Mouse (Mus musculus): ENCODE measurements around the gene Sri. TPM values are rescaled to one million over a fixed set of nuclear protein-coding genes. Genes with fewer than 3 reads are reported as not detected.

Gene Sri
- total RNA-seq (2012; rRNA removed) (178 and 229 TPM in 2 replicates), total RNA-seq (2014; rRNA removed) (190 and 195 TPM in 2 replicates), polyA plus RNA-seq (2012; ENCODE audit: insufficient read length, low read depth) (203 and 212 TPM in 2 replicates)

- Histone ChIP-seq H3K4me2 (ENCODE audit: insufficient read depth, low read depth, poor library complexity, severe bottlenecking) (no peak within 1 kb of the TSS), H3K27ac (ENCODE audit: insufficient read depth, low read depth) (no peak within 1 kb of the TSS), H3K4me3 (replicated peaks in 1 of 3; ENCODE audit: low read depth in 2 of 3, low read length in 2 of 3, poor library complexity in 1 of 3) (no peak within 1 kb of the TSS), H3K9ac (ENCODE audit: insufficient read depth, low read depth) (no peak within 1 kb of the TSS), H3K36me3 (replicated peaks in 1 of 2; ENCODE audit: control insufficient read depth in 1 of 2, insufficient read depth in 1 of 2, low read length in 1 of 2) (no peaks in the 10 kb centered on the region), H3K79me2 (replicated peaks; ENCODE audit: control insufficient read depth, extremely low read depth, insufficient read depth, poor library complexity, severe bottlenecking) (no peaks in the 10 kb centered on the region), H3K9me3 (replicated peaks; ENCODE audit: low read length) (no peaks in the 10 kb centered on the region), H3K27me3 (replicated peaks) (no peaks in the 10 kb centered on the region), H3K4me1 (ENCODE audit: control insufficient read depth in 1 of 2, insufficient read depth in 2 of 2) (peaks cover 4 to 15% of the 10 kb centered on the region in 2 experiments; a peak in 3 of 4 replicates)
- no peak for DNase-seq (ENCODE audit: extremely low read depth)
- TF ChIP-seq ZNF384 (IDR thresholded peaks at IDR 0.05; ENCODE audit: low read depth, low read length): no peak
- no peak for TF ChIP-seq MYC (IDR thresholded peaks at IDR 0.05; ENCODE audit: low read depth, low read length)
- TF ChIP-seq RAD21 (IDR thresholded peaks at IDR 0.05; ENCODE audit: low read depth, low read length): no peak
- no peak for TF ChIP-seq CHD1 (IDR thresholded peaks at IDR 0.05; ENCODE audit: low read depth, low read length)
- no peak for TF ChIP-seq ZKSCAN1 (IDR thresholded peaks at IDR 0.05; ENCODE audit: borderline replicate concordance, low read depth, low read length)
- no peak for TF ChIP-seq ELF1 (IDR thresholded peaks at IDR 0.05; ENCODE audit: low read depth, low read length)
- no peak for TF ChIP-seq MAX (IDR thresholded peaks at IDR 0.05; ENCODE audit: low read length)
- TF ChIP-seq EP300 (IDR thresholded peaks at IDR 0.05; ENCODE audit: low read length): no peak
- TF ChIP-seq NELFE (IDR thresholded peaks at IDR 0.05; ENCODE audit: low read depth, low read length): no peak
- TF ChIP-seq PAX5 (IDR thresholded peaks at IDR 0.05; ENCODE audit: low read length): no peak
- no peak for TF ChIP-seq ETS1 (conservative IDR thresholded peaks at IDR 0.05; ENCODE audit: low read depth, low read length)
- TF ChIP-seq GABPA (IDR thresholded peaks at IDR 0.05; ENCODE audit: insufficient replicate concordance, low read depth, low read length): no peak
- TF ChIP-seq NRF1 (IDR thresholded peaks at IDR 0.05; ENCODE audit: low read depth, low read length): no peak
- no peak for TF ChIP-seq CTCF (conservative IDR thresholded peaks at IDR 0.05 in 1 of 2, IDR thresholded peaks at IDR 0.05 in 1 of 2; ENCODE audit: low read depth in 2 of 2, low read length in 2 of 2)
- no peak for TF ChIP-seq ZMIZ1 (IDR thresholded peaks at IDR 0.05; ENCODE audit: low read depth, low read length)
- TF ChIP-seq MXI1 (IDR thresholded peaks at IDR 0.05; ENCODE audit: low read depth, low read length): no peak
- no peak for TF ChIP-seq JUND (conservative IDR thresholded peaks at IDR 0.05; ENCODE audit: low read depth, low read length)
- in situ Hi-C loops (cut with MboI; ENCODE audit: low pct_ligation_motif_present, low pct_unique_long_range_greater_than_20kb, low sequenced_read_pairs): no loop called here
- dilution Hi-C loops (cut with MboI; ENCODE audit: extremely low pct_ligation_motif_present, extremely low pct_unique_long_range_greater_than_20kb, low sequenced_read_pairs): no loop called here
These were observed at the start of gene Sri for GRCm38 (mm10) chr5:8045855-8046254. TSS of gene Sri (plus strand) at chr5:8046078.

- TF ChIP-seq SMC3 (IDR thresholded peaks at IDR 0.05; ENCODE audit: low read depth, low read length) (peak; percentile 67), MXI1 (IDR thresholded peaks at IDR 0.05; ENCODE audit: low read depth, low read length) (no peak), CHD2 (IDR thresholded peaks at IDR 0.05; ENCODE audit: low read length) (no peak), GABPA (IDR thresholded peaks at IDR 0.05; ENCODE audit: insufficient replicate concordance, low read depth, low read length) (no peak), PAX5 (IDR thresholded peaks at IDR 0.05; ENCODE audit: low read length) (no peak), MYC (IDR thresholded peaks at IDR 0.05; ENCODE audit: low read depth, low read length) (no peak), RCOR1 (conservative IDR thresholded peaks at IDR 0.05; ENCODE audit: low read depth, low read length) (no peak), ELF1 (IDR thresholded peaks at IDR 0.05; ENCODE audit: low read depth, low read length) (no peak), CTCF (conservative IDR thresholded peaks at IDR 0.05 in 1 of 2, IDR thresholded peaks at IDR 0.05 in 1 of 2; ENCODE audit: low read depth in 2 of 2, low read length in 2 of 2) (peak; percentile 72; a peak in 3 of 4 replicates), HCFC1 (IDR thresholded peaks at IDR 0.05; ENCODE audit: low read depth, low read length) (no peak), BHLHE40 (IDR thresholded peaks at IDR 0.05; ENCODE audit: low read depth, low read length) (no peak), JUND (conservative IDR thresholded peaks at IDR 0.05; ENCODE audit: low read depth, low read length) (no peak), E2F4 (IDR thresholded peaks at IDR 0.05; ENCODE audit: insufficient replicate concordance, low read depth, low read length) (no peak), MAFK (IDR thresholded peaks at IDR 0.05; ENCODE audit: insufficient replicate concordance, low read length) (no peak), MEF2A (IDR thresholded peaks at IDR 0.05; ENCODE audit: borderline replicate concordance, low read depth, low read length) (no peak), RAD21 (IDR thresholded peaks at IDR 0.05; ENCODE audit: low read depth, low read length) (peak; percentile 89), NELFE (IDR thresholded peaks at IDR 0.05; ENCODE audit: low read depth, low read length) (no peak), ZC3H11A (IDR thresholded peaks at IDR 0.05; ENCODE audit: low read depth, low read length) (peak; percentile 10; the same call in 1 of the 2 replicates), TCF12 (IDR thresholded peaks at IDR 0.05; ENCODE audit: low read depth, low read length) (no peak), KAT2A (IDR thresholded peaks at IDR 0.05; ENCODE audit: insufficient replicate concordance, low read length) (no peak), UBTF (IDR thresholded peaks at IDR 0.05; ENCODE audit: low read depth, low read length) (no peak), CHD1 (IDR thresholded peaks at IDR 0.05; ENCODE audit: low read depth, low read length) (no peak), ZMIZ1 (IDR thresholded peaks at IDR 0.05; ENCODE audit: low read depth, low read length) (no peak)
These were observed 49.4 kb upstream of the Sri start for GRCm38 (mm10) chr5:7996401-7997044.

More at GRCm38 (mm10) chr5:7996401-7997044, 49.4 kb upstream of the Sri start:
- Histone ChIP-seq H3K36me3 (replicated peaks in 1 of 2; ENCODE audit: control insufficient read depth in 1 of 2, insufficient read depth in 1 of 2, low read length in 1 of 2) (no peaks in the 10 kb centered on the region), H3K9me3 (replicated peaks; ENCODE audit: low read length) (no peaks in the 10 kb centered on the region), H3K4me2 (ENCODE audit: insufficient read depth, low read depth, poor library complexity, severe bottlenecking) (no peak overlapping the region), H3K4me1 (ENCODE audit: control insufficient read depth in 1 of 2, insufficient read depth in 2 of 2) (peaks cover 3 to 6% of the 10 kb centered on the region in 2 experiments; a peak in 3 of 4 replicates), H3K27me3 (replicated peaks) (no peaks in the 10 kb centered on the region), H3K27ac (ENCODE audit: insufficient read depth, low read depth) (no peak overlapping the region), H3K79me2 (replicated peaks; ENCODE audit: control insufficient read depth, extremely low read depth, insufficient read depth, poor library complexity, severe bottlenecking) (no peaks in the 10 kb centered on the region), H3K9ac (ENCODE audit: insufficient read depth, low read depth) (no peak overlapping the region), H3K4me3 (replicated peaks in 1 of 3; ENCODE audit: low read depth in 2 of 3, low read length in 2 of 3, poor library complexity in 1 of 3) (no peak overlapping the region)
- peak; percentile 37 for DNase-seq (ENCODE audit: extremely low read depth)
- dilution Hi-C loops (cut with MboI; ENCODE audit: extremely low pct_ligation_motif_present, extremely low pct_unique_long_range_greater_than_20kb, low sequenced_read_pairs): no loop called here
- in situ Hi-C loops (cut with MboI; ENCODE audit: low pct_ligation_motif_present, low pct_unique_long_range_greater_than_20kb, low sequenced_read_pairs): no loop called here
